Mouse (Mus musculus) frontal cortex, postnatal 10 days (tissue): ENCODE data around the gene Gm20388.
A peak's percentile ranks its signal among the peaks of the same experiment; 100 is the strongest.

Experiments used
- DNase-seq, 2 experiments: peaks; one replicate each; pipeline ENCODE4 v3.0.0; 2022; ENCODE audit warnings: low spot score in 2 of 2, mixed read lengths in 1 of 2

The Gm20388 gene

GRCm38 (mm10) chr8:121047441-121047840 lies 1136.8 kb downstream of the Gm20388 start:
- no peak for DNase-seq

GRCm38 (mm10) chr8:121058081-121058480 lies 1147.4 kb downstream of the Gm20388 start:
- no peak for DNase-seq

DNA sequence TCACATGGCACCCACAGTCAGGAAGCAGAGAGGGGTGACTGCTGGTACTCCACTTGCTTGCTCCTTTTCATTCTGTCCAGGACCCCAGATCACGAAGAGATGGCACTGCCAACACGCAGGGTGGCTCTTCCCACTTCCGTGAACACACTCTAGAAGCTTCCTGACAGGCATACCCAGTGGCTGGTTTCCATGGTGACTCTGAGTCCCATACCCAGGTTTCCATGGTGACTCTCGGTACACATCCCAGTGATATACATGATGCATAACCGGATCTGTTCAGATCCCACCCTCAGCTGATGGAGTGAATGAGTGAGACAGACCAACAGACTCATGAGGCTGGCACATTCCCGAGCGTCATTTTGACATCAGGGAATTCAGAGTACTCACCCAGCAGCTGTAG lies 1148.5 kb downstream of the Gm20388 start:
- peak; percentile 46 to 68 for DNase-seq

DNA sequence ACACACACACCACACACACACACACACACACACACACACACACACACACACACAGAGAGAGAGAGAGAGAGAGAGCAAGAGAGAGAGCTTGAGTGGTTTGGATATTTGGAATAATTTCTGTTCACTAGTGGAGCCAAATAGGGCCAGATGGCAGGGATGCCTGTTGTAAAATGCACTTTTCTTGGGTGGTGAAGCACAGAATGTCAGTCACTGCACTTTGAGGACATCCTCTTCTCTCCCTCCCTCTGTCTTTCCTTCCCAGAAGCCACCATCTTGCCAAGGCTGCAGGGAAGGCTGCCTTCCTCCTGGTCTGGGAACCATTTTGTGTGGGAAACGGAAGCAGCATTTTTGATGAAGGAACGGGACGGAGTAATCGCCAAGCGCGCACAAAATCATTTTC lies 1151.9 kb downstream of the Gm20388 start:
- no peak for DNase-seq

GRCm38 (mm10) chr8:121063649-121064048 lies 1153.0 kb downstream of the Gm20388 start:
- DNase-seq: no peak

- no peak for DNase-seq
Observed at GRCm38 (mm10) chr8:121071454-121071853, 1160.8 kb downstream of the Gm20388 start.

GRCm38 (mm10) chr8:121072406-121073130 lies 1161.9 kb downstream of the Gm20388 start:
- DNase-seq: no peak

DNA sequence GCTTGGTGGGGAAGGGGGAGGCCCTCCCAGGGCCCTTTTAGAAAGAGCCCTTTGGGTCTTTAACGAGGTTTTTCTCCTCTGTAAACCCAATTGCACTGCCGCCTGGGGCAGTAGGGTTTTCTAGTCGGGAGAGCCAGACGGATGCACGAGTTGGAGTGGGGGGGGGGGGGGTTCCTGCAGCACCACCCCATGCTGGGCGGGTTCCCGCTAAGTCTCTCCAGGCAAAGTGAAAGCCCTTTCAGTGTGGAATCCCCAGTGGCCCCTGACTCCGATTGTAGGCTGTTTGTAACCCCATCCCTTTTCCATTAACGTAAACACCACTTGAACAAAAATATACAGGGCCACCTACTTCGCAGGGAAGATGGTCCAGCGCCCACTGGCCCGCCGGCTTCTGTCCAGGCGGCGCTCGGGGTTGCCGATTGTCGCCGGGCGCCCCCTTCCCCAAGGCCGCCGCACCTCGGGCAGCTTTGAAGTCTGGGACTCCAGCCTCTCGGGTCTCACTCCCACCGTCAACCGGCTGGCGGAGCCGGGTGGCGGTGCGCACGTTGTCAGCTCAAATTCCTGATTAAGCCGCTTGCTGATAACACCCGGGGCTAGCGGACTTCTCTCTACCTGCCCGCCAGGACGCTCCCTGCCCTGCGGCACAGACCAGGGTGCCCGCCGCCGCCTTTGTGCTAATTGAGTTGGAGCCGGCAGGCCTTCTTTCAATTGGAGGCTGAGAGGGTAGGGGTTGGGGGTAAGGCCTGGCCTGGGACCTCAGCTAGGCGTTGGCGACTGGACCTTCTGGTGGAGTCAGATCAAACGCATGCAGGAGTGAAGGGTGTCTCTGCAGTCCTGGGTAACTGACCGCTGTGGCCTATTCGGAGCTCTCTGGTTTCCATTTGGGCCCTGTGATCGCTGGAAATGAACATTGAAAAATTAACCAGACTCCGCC lies 1162.8 kb downstream of the Gm20388 start:
- DNase-seq: no peak

- DNase-seq: no peak
Observed at GRCm38 (mm10) chr8:121074108-121074847, 1163.6 kb downstream of the Gm20388 start.

DNA sequence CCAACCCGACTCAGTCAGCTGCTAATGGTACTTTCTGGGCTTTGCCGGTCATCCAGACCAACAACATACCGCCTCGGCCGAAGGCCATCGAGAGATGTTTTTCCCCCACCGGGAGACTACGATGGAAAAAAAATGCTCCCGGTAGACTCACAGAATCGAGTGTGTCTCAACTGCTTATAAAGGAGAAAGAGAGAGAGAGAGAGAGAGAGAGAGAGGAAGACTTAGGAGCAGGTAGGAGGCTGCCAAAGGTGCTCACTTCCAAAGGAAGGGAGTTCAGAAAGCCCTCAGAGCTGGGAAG lies 1164.2 kb downstream of the Gm20388 start:
- no peak for DNase-seq

DNA sequence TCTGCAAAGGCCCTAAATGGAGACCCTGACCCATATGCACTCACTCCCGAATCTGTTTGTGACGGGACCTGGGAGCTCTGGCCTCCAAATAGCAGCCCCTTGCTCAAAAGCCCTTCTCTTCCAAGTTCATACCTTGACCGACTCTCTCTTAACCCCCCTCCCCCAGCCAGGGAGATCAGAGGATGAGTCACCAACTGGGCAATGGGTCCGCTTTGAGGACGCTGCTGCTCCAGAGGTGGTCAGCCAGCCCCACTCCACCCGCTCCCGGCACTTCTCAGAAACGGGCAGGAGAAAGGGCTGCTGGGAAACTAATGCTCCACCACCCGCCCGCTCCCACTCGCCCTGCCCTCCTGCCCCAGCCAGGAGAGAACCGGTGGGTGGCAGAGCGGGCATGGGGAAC lies 1165.3 kb downstream of the Gm20388 start:
- DNase-seq: no peak

GRCm38 (mm10) chr8:121076555-121076954 lies 1165.9 kb downstream of the Gm20388 start:
- no peak for DNase-seq

DNA sequence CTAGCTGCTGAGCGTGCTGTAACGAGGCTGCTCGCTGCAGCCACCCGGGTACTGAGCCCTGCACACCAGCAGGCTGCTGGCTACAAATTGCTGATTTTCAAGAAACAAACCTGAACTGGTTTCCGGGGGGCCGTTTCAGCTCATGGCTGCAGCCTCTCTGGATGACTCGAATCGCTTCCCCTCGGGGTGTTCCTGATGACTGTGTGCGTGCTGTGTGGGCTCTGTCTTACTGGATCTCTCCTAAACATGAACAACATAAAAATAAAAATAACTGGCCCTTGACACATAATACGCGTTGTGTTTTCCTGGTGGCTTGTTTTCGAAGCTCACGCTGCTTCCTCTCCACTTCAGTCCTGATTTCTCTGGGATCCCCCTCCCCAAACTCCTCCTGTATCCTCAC lies 1168.1 kb downstream of the Gm20388 start:
- DNase-seq: no peak

DNA sequence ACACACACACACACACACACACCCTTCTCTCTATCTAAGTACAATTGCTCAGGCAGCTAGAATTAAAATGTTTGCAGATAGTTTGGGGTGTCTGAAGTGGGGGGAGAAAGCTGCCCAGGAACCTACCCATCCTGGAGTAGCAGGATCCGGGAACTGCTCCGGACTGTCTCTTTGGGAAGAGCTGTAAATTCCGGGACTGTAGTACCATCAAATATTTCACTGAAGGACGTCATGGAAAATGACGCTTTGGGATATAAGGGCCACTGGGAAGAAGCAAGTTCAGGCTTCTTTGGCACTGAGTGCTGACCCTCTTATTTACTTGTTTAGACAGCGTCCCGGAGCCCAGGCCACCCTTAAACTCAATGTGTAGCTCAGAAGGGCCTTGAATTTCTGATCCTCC lies 1168.6 kb downstream of the Gm20388 start:
- no peak for DNase-seq

- no peak for DNase-seq
Observed at GRCm38 (mm10) chr8:121079944-121080343, 1169.3 kb downstream of the Gm20388 start.

DNA sequence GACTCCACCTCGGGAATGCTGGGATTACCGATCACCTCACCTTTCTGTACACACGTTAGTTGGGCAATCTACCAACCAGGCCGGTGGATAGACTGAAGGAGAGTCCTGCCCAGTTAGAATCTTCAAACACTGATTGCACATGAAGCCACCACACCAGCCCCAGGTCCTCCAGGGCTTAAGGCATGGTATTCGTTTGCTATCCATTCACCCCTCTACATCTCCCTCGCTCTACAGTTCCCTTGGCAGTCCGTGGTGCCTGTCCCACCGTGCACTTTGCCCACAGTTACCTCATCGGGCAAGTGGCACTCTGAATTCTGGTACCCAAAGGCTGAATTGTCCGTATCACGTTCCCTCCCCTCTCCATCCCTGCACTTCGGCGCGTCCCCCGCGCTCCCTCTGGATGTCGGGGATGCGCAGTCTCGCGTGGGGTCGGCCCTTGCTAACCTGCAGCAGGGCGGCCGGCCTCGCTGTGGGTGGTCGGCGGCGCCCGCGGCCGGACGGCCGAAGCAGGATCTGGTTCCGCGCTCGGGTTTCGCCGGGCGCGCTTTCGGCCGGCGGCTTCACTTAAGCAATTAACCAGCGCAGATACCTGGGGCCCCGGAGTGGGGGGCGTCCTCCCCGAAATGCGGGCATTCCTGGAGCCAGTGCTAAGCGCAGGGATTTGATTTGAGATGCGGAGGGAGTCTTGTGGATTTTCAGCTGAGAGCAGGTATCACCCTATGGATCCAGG lies 1169.9 kb downstream of the Gm20388 start:
- DNase-seq: no peak

- DNase-seq: no peak
Observed at GRCm38 (mm10) chr8:121081398-121081797, 1170.8 kb downstream of the Gm20388 start.

- DNase-seq: no peak
Observed at GRCm38 (mm10) chr8:121082218-121083092, 1171.8 kb downstream of the Gm20388 start.

GRCm38 (mm10) chr8:121083093-121083935 lies 1172.7 kb downstream of the Gm20388 start:
- no peak for DNase-seq

DNA sequence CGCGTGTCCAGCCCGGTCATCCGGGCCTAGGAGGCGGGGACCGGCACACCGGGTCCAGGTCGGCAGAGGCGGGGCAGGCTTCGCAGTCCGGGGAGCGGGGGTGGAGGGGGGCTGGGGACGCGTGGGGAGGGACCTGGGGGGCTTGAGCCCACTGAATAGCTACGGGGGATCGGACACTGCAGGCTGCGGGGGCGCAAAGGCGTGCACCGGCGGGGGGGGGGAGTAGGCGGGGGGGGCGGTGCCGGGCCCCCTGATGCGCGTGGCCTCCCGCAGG lies 1173.2 kb downstream of the Gm20388 start:
- no peak for DNase-seq
